Mouse (Mus musculus): ENCODE data around the gene Rilpl1. TPM values are rescaled to one million over a fixed set of nuclear protein-coding genes. Genes with fewer than 3 reads are reported as not detected.

Gene Rilpl1
- 2.3 and 6.7 TPM in 2 replicates for polyA plus RNA-seq (2012; ENCODE audit: low replicate concordance)

DNA sequence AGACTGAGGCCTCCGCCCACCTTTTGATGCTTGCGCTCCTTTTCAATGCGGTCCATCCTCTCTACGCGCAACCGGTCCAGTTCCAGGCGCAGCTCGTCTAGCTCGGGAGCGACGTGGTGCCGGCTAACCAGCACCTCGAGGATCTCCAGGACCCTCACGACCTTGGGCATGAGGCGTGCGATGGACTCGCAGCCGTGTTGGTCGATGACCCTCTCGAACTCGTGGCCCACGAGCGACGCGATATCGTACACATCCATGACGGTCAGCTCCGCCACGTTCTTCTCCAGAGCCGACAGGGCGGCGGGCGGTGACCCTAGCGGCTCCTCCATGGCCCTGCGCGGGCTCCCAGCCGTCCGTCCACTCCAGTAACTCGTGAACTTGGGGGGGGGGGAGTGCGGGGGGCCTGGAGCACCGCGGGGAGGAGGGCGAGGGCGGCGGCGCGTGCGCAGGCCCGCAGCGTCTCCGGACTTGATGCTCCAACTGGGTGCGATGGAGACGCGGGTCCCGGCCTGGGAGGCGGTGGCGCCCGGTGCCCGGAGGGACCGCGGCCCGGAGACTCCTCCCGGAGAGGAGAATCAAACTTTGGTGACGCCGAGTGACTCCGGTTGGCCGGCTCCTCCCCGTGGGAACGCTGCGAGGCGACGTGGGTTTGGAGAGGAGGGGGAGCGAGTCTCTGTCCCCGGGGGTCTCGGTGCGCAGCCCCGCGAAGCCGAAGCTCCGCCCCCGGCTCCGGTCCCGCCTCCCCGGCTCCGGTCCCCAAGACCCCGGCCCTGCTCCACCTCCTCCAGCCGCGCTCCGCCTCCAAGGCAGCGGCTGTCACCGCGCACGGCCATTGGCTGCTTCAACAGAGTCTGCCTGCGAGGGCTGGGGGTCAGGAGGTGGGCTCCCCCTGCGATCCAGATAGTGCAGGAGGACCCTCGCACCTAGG is at the start of gene Rilpl1:
Rilpl1 (minus strand) TSS at position 737 of the 928 bp plus-strand sequence.

DNA sequence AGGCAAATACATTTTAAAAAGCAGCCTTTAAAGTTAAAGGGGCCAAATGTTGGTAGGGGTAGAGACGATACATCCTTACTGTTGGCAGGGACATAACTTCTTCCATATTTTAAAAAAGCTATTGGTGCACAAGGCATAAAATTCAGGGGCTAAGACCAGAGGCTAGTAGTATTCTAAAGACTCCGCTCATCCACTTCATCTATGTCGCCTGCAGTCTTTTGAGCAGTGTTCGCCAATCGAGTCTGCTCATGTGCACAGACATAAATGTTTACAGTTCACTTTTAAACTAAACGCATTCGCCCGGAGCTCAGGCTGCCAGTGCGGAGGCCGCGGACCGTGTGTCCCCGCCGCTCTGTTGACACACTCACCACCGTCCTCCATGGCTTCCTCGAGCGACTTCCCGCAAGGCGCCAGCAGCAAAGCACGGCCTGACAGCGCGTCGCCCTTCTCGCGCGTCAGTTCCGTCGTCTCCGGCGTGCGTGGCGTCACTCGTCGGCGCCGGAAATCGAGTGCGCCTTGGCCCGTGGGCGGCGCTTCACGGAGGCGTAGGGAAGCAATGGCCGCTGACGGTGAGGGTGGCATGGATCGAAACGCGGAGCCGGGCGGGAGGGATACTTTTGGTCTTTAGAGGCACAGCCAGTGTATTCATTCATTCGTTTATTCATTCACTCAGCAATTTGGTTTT is 47.6 kb upstream of the Rilpl1 start, which contains the start of the genes Eif2b1 and Gtf2h3:
Eif2b1 (minus strand) TSS at position 499 of the 685 bp plus-strand sequence.
Gtf2h3 (plus strand) TSS at position 508 of the 685 bp plus-strand sequence.

GRCm38 (mm10) chr5:124552558-124553307 is 21.5 kb upstream of the Rilpl1 start, which contains the start of gene Ddx55:
TSS of gene Ddx55 (plus strand) at chr5:124552864.

GRCm38 (mm10) chr5:124540383-124540786 is 9.2 kb upstream of the Rilpl1 start, which contains the start of gene Tmed2:
TSS of gene Tmed2 (plus strand) at chr5:124540695.

DNA sequence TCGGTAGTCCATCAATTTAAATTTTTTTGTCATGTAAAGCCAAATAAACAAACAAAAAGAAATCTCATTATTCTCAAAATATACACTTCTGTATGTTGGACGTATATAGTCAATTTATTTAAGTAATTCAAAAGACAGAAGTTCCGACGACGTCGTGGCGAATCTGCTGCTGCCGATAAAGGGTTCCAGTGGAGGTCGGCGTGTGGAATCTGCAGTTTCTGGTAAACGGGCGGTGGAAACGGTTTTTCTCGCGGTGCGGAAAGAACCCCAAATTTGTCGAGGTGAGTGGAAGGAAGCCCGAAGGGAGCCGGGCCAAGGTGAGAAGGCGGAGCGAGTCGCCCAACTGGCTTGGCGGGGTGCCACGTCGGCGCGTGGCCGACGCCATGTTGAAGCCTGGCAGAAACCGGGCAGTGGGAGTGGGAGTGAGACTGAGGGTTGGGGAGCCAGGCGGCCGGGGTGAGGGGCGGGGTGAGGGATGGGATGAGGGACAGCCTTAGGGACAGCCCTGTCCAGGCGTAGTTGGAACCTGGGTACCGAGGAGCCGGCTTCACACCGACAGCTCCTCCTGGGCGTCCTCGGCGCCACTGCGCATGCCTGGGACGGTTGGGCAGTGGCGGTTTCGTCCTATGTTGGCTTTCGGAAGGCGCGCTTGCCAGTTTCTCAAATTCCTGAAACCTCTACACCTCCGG is 48.1 kb downstream of the Rilpl1 start, which contains the start of gene Snrnp35:
Snrnp35 (plus strand) TSS at position 169 of the 689 bp plus-strand sequence.

Other genes starting within 250 kb of the Rilpl1 start
- 7.0 and 12.1 TPM in 2 replicates for gene Mphosph9, start 203.4 kb downstream of the Rilpl1 start, polyA plus RNA-seq (2012; ENCODE audit: low replicate concordance)
- 1.3 and 5.2 TPM in 2 replicates for gene 2810006K23Rik, start 203.3 kb downstream of the Rilpl1 start, polyA plus RNA-seq (2012; ENCODE audit: low replicate concordance)
- gene Cdk2ap1, start 168.3 kb downstream of the Rilpl1 start, polyA plus RNA-seq (2012; ENCODE audit: low replicate concordance) = 211 and 306 TPM in 2 replicates
- 7.6 and 10.7 TPM in 2 replicates for gene Sbno1, start 105.4 kb downstream of the Rilpl1 start, polyA plus RNA-seq (2012; ENCODE audit: low replicate concordance)
- gene Kmt5a, start 91.5 kb downstream of the Rilpl1 start, polyA plus RNA-seq (2012; ENCODE audit: low replicate concordance) = 106 and 213 TPM in 2 replicates
- 18.5 and 24.8 TPM in 2 replicates for gene Rilpl2, start 53.0 kb downstream of the Rilpl1 start, polyA plus RNA-seq (2012; ENCODE audit: low replicate concordance)
- gene Snrnp35, start 48.3 kb downstream of the Rilpl1 start, polyA plus RNA-seq (2012; ENCODE audit: low replicate concordance) = 6.7 and 7.4 TPM in 2 replicates
- 55.3 and 239 TPM in 2 replicates for gene Tmed2, start 9.3 kb upstream of the Rilpl1 start, polyA plus RNA-seq (2012; ENCODE audit: low replicate concordance)
- 19.2 and 32.0 TPM in 2 replicates for gene Ddx55, start 21.5 kb upstream of the Rilpl1 start, polyA plus RNA-seq (2012; ENCODE audit: low replicate concordance)
- gene Eif2b1, start 47.7 kb upstream of the Rilpl1 start, polyA plus RNA-seq (2012; ENCODE audit: low replicate concordance) = 5.5 and 10.5 TPM in 2 replicates
- 1.6 and 6.1 TPM in 2 replicates for gene Gtf2h3, start 47.7 kb upstream of the Rilpl1 start, polyA plus RNA-seq (2012; ENCODE audit: low replicate concordance)
- gene Atp6v0a2, start 97.2 kb upstream of the Rilpl1 start, polyA plus RNA-seq (2012; ENCODE audit: low replicate concordance) = 6.1 and 27.7 TPM in 2 replicates
- 0.02 TPM in 1 of 2 replicates, not detected in the other for gene Dnah10, start 193.7 kb upstream of the Rilpl1 start, polyA plus RNA-seq (2012; ENCODE audit: low replicate concordance)